Mouse (Mus musculus): ENCODE data around the gene Bicra.

DNA sequence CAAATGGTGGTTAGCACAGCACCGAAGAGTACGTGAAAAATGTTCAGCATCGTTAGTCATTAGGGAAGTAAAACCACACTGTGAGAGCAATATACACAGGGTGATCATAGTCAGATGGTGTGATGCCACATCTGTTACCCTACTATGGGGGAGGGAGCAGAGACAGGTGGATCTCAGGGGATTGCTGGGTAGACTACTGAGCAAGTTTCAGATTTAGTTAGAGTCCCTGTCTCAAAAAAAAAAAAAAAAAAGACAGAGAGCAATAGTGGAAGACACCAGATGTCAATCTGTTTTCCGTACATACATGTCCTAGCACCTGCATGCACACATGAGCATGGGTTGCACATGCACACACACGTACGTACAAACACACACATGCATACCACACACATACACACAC lies 7.9 kb upstream of the Bicra start:
- TF ChIP-seq CTCF (IDR thresholded peaks at IDR 0.05; ENCODE audit: low read depth) (no peak), EP300 (IDR thresholded peaks at IDR 0.05; ENCODE audit: low read depth) (no peak)

Measured in liver, embryonic 14.5 days (tissue).